Mouse (Mus musculus): ENCODE data around the gene Isoc2a. TPM values are rescaled to one million over a fixed set of nuclear protein-coding genes. Genes with fewer than 3 reads are reported as not detected.

The Isoc2a gene
- polyA plus RNA-seq, 1 experiment from 2014 or later = 0.92 TPM

DNA sequence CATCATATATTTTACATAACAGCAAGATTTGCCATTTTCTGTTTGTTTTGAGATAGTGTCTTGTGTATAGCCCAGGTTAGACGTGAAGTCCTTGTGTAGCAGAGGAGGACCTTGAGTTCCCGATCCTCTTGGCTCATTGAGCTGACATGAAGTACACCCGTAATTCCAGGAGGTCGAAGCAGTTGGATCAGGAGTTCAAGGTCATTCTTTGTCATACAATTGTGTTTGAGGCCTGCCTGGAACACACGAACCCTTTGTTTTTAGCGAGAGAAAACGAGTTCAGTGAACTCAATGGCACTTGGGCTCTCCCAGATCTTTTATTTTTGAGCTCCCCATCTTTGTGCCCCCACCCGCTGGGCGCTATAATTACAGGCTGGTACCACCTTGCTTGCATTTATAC lies 25.5 kb downstream of the Isoc2a start:
- Histone ChIP-seq H3K9me3 (ENCODE audit: control insufficient read depth, low read length) (no peaks in the 10 kb centered on the region), H3K4me3 (replicated peaks; ENCODE audit: low read length) (no peak overlapping the region), H3K36me3 (ENCODE audit: control insufficient read depth, insufficient read depth) (no peaks in the 10 kb centered on the region), H3K27ac (ENCODE audit: low read length) (no peak overlapping the region), H3K4me1 (replicated peaks; ENCODE audit: control insufficient read depth, insufficient read depth, low read length) (peaks cover 14% of the 10 kb centered on the region), H3K4me2 (ENCODE audit: low read length) (no peak overlapping the region), H3K9ac (replicated peaks; ENCODE audit: low read depth, low read length) (no peak overlapping the region), H3K27me3 (replicated peaks; ENCODE audit: control insufficient read depth, insufficient read depth, low read length) (no peaks in the 10 kb centered on the region)
- no peak for ATAC-seq
- WGBS = 54% methylated on average over 9 of the region's 9 CpGs

DNA sequence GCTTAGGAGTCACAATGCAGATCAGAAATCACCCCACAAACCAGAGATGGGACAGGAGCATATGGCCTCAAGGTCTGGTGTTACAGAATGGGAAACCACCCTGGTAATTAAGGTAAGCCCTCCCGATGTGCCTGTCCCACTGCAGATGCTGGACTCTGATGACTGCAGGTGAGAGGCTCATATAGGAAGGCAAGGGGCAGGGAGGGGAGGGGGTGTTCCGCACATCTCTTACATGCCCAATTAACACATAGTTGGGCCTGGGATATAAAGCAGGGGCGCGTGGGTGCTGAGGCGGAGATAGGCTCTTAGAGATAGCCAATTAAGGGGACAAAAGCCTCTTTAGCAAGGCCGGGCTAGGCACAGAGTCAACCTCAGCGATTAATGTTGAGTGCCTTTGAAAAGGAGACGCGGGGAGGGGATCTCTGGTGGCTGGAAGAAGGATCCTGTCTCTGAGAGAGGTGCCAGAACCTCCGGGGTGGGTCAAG lies 29.6 kb downstream of the Isoc2a start, which contains the start of gene Gm36210:
Gene Gm36210, minus strand, starts transcription at position 51 of the 485 bp plus-strand sequence.
- H3K4me2 ChIP-seq (ENCODE audit: low read length) = no peak within 1 kb of the TSS
- no peak within 1 kb of the TSS for H3K9ac ChIP-seq (replicated peaks; ENCODE audit: low read depth, low read length)
- no peak within 1 kb of the TSS for H3K4me3 ChIP-seq (replicated peaks; ENCODE audit: low read length)
- H3K36me3 ChIP-seq (ENCODE audit: control insufficient read depth, insufficient read depth) = no peaks in the 10 kb centered on the region
- no peak within 1 kb of the TSS for H3K27ac ChIP-seq (ENCODE audit: low read length)
- H3K27me3 ChIP-seq (replicated peaks; ENCODE audit: control insufficient read depth, insufficient read depth, low read length) = no peaks in the 10 kb centered on the region
- WGBS = 9% methylated on average over 10 of the region's 10 CpGs
- H3K4me1 ChIP-seq (replicated peaks; ENCODE audit: control insufficient read depth, insufficient read depth, low read length) = 0 out of 2 replicates have a peak, but pooled peaks cover 4% of the 10 kb centered on the region
- H3K9me3 ChIP-seq (ENCODE audit: control insufficient read depth, low read length) = no peaks in the 10 kb centered on the region
- no peak for ATAC-seq

DNA sequence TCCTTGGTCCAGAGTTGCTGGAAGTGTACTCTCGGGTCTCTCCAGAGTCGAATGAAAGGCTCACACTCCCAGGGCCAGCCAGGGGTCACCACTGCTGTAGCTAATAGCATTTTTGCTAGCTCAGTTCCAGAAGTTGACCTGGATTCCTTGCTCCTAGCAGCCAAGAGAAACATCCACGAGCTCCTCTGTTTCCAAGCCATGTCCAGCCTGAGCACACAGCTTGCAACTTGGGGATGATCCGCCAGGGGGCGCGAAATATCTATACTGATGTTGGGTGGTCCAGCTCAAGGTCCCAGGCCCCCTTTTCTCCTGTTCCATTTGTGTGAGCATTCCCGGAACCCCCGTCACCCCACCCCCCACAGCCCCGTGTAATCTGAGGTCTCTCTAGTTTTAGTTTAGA lies 34.6 kb downstream of the Isoc2a start:
- no peak overlapping the region for H3K27ac ChIP-seq (ENCODE audit: low read length)
- H3K4me2 ChIP-seq (ENCODE audit: low read length) = no peak overlapping the region
- H3K4me3 ChIP-seq (replicated peaks; ENCODE audit: low read length) = no peak overlapping the region
- H3K4me1 ChIP-seq (replicated peaks; ENCODE audit: control insufficient read depth, insufficient read depth, low read length) = peaks cover 12% of the 10 kb centered on the region
- no peak overlapping the region for H3K9ac ChIP-seq (replicated peaks; ENCODE audit: low read depth, low read length)
- no peak for ATAC-seq
- no peaks in the 10 kb centered on the region for H3K27me3 ChIP-seq (replicated peaks; ENCODE audit: control insufficient read depth, insufficient read depth, low read length)
- H3K36me3 ChIP-seq (ENCODE audit: control insufficient read depth, insufficient read depth) = no peaks in the 10 kb centered on the region
- WGBS = 34% methylated on average over 9 of the region's 9 CpGs
- no peaks in the 10 kb centered on the region for H3K9me3 ChIP-seq (ENCODE audit: control insufficient read depth, low read length)

DNA sequence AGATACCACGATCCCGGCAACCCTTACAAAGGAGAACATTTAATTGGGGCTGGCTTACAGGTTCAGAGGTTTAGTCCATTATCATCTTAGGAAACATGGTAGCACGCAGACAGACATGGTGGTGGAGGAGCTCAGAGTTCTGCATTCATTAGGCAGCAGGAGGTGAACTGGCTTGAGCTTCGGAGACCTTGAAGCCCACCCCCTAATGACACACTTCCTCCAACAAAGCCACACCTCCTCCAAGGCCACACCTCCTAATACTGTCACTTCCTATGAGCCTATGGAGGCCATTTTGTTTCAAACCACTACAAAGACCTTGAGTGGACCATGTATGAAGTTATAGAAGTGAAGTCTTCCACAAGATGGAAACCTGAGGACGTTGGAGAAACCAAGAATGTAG lies 35.3 kb downstream of the Isoc2a start:
- no peaks in the 10 kb centered on the region for H3K27me3 ChIP-seq (replicated peaks; ENCODE audit: control insufficient read depth, insufficient read depth, low read length)
- H3K9ac ChIP-seq (replicated peaks; ENCODE audit: low read depth, low read length) = no peak overlapping the region
- H3K27ac ChIP-seq (ENCODE audit: low read length) = no peak overlapping the region
- H3K4me1 ChIP-seq (replicated peaks; ENCODE audit: control insufficient read depth, insufficient read depth, low read length) = peaks cover 17% of the 10 kb centered on the region
- no peaks in the 10 kb centered on the region for H3K36me3 ChIP-seq (ENCODE audit: control insufficient read depth, insufficient read depth)
- H3K4me2 ChIP-seq (ENCODE audit: low read length) = no peak overlapping the region
- 63% methylated on average over 5 of the region's 5 CpGs for WGBS
- ATAC-seq = no peak
- H3K4me3 ChIP-seq (replicated peaks; ENCODE audit: low read length) = no peak overlapping the region
- no peaks in the 10 kb centered on the region for H3K9me3 ChIP-seq (ENCODE audit: control insufficient read depth, low read length)

DNA sequence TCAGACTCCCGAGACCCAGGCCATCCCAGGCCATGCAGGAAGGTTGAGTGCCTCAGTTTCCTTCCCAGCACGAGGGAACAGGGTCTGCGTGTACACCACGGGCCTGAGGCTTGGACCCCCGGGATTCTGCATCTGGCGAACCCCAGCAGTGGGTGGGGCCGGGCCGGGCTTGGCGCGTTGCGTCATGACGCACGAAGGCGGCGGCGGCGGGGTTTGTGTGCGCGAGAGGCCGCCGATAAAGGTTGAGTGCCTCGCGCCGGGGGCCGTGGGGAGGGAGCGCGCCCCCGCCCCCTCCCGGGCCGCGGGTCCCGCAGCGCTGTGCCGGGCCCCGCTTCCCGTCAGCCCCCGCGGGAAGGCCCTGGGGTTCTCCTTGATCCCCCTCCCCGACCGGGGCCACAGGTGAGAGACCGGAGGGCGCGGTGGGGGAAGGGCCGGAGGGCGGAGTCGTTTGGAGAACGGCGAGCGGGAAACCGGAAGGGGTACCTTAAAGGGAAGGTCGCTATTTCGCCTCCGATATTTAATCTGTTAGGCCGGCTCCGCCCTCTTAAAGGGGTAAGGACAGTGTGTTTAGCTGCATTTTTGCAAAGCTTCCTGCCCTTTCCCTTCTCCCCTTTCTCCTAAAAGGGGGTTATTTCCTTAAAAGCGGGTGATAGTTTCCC lies 38.2 kb downstream of the Isoc2a start, which contains the start of gene Zfp628:
Gene Zfp628, plus strand, starts transcription at position 211 of the 659 bp plus-strand sequence.
- peaks cover 10% of the 10 kb centered on the region for H3K36me3 ChIP-seq (ENCODE audit: control insufficient read depth, insufficient read depth)
- H3K4me2 ChIP-seq (ENCODE audit: low read length) = peak within 1 kb of the TSS; percentile 80
- peak within 1 kb of the TSS; percentile 72 for H3K4me3 ChIP-seq (replicated peaks; ENCODE audit: low read length)
- no peaks in the 10 kb centered on the region for H3K9me3 ChIP-seq (ENCODE audit: control insufficient read depth, low read length)
- peak; percentile 91 for ATAC-seq
- peak within 1 kb of the TSS; percentile 90 for H3K9ac ChIP-seq (replicated peaks; ENCODE audit: low read depth, low read length)
- peaks cover 17% of the 10 kb centered on the region for H3K4me1 ChIP-seq (replicated peaks; ENCODE audit: control insufficient read depth, insufficient read depth, low read length)
- H3K27me3 ChIP-seq (replicated peaks; ENCODE audit: control insufficient read depth, insufficient read depth, low read length) = no peaks in the 10 kb centered on the region
- WGBS = under 1% methylated on average over 55 of the region's 56 CpGs
- peak within 1 kb of the TSS; percentile 97 for H3K27ac ChIP-seq (ENCODE audit: low read length)

DNA sequence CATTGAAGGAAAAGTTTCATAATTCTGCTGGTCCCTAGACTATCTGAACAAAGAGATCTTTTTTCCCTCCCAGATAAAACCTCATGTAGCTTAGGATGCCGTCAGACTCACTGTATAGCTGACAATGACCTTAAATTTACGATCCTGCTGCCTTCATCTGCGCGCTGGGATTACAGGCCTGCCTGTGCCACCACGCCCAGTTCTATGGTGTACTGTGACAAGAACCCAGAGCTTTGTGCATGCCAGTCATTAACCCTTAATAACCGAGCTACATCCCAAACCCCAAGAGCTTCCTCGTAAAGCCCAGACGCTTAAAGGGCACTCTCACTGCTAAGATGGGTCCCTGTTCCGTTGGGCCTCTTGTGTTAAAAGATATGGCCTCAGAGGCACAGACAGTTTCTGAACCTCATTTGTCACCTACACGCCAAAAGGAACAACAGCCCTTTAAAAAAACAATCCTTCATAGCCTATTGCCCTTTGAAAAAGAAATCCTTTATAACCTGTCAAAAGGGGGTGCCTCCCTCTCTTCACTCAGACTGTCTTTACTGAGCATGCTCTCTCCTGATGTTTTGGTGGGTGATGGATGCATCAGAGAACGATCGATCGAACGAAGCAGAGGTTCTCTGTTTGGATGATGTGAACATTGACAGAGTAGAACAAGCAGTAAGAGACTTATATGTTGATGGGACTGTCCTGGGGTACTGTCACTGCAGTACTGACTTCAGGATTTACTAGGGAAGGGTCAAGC lies 38.9 kb downstream of the Isoc2a start:
- Histone ChIP-seq H3K27me3 (replicated peaks; ENCODE audit: control insufficient read depth, insufficient read depth, low read length) (no peaks in the 10 kb centered on the region), H3K9me3 (ENCODE audit: control insufficient read depth, low read length) (no peaks in the 10 kb centered on the region), H3K9ac (replicated peaks; ENCODE audit: low read depth, low read length) (peak overlapping the region; percentile 90), H3K27ac (ENCODE audit: low read length) (peak overlapping the region; percentile 97), H3K4me2 (ENCODE audit: low read length) (peak overlapping the region; percentile 80), H3K36me3 (ENCODE audit: control insufficient read depth, insufficient read depth) (peaks cover 17% of the 10 kb centered on the region), H3K4me1 (replicated peaks; ENCODE audit: control insufficient read depth, insufficient read depth, low read length) (peaks cover 17% of the 10 kb centered on the region), H3K4me3 (replicated peaks; ENCODE audit: low read length) (peak overlapping the region; percentile 72)
- ATAC-seq = peak; percentile 60
- 14% methylated on average over 14 of the region's 14 CpGs for WGBS

DNA sequence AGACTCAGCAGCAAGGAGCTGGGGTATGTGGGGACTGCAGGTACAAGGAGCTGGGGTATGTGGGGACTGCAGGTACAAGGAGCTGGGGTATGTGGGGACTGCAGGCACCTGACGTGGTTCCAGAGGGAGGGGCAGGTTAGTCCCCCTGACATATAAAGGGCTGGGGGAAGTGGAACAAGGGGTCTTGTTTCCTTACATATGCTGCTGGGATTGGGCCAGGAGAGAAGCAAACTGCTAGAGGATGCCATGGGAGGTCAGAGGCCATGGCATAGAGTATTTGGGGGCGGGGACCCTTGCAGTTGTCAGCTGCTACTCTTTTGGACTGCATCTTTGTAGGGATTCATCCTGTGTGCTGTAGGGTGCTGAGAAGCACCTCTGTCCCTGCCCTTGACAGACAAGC lies 40.5 kb downstream of the Isoc2a start:
- H3K27me3 ChIP-seq (replicated peaks; ENCODE audit: control insufficient read depth, insufficient read depth, low read length) = no peaks in the 10 kb centered on the region
- H3K4me2 ChIP-seq (ENCODE audit: low read length) = no peak overlapping the region
- 85% methylated on average over 2 of the region's 2 CpGs for WGBS
- no peak for ATAC-seq
- no peak overlapping the region for H3K9ac ChIP-seq (replicated peaks; ENCODE audit: low read depth, low read length)
- peaks cover 29% of the 10 kb centered on the region for H3K4me1 ChIP-seq (replicated peaks; ENCODE audit: control insufficient read depth, insufficient read depth, low read length)
- peaks cover 19% of the 10 kb centered on the region for H3K36me3 ChIP-seq (ENCODE audit: control insufficient read depth, insufficient read depth)
- no peaks in the 10 kb centered on the region for H3K9me3 ChIP-seq (ENCODE audit: control insufficient read depth, low read length)
- no peak overlapping the region for H3K4me3 ChIP-seq (replicated peaks; ENCODE audit: low read length)
- H3K27ac ChIP-seq (ENCODE audit: low read length) = no peak overlapping the region

DNA sequence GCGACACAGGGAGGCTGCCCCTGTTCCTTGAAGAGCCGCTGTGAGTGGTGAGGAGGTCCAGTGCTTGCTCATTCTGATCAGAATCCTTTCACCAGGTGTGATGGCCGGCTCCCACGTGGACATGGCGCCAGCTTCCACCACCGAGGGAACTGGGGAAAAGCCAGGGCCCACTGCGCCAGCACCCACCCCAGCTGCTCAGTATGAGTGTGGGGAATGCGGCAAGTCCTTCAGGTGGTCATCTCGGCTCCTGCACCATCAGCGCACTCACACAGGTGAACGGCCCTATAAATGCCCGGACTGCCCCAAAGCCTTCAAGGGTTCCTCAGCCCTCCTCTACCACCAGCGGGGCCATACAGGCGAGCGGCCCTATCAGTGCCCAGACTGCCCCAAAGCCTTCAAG lies 41.7 kb downstream of the Isoc2a start:
- H3K36me3 ChIP-seq (ENCODE audit: control insufficient read depth, insufficient read depth) = peaks cover 19% of the 10 kb centered on the region
- H3K9me3 ChIP-seq (ENCODE audit: control insufficient read depth, low read length) = no peaks in the 10 kb centered on the region
- H3K4me3 ChIP-seq (replicated peaks; ENCODE audit: low read length) = no peak overlapping the region
- no peaks in the 10 kb centered on the region for H3K27me3 ChIP-seq (replicated peaks; ENCODE audit: control insufficient read depth, insufficient read depth, low read length)
- WGBS = 92% methylated on average over 15 of the region's 15 CpGs
- H3K4me2 ChIP-seq (ENCODE audit: low read length) = no peak overlapping the region
- H3K9ac ChIP-seq (replicated peaks; ENCODE audit: low read depth, low read length) = no peak overlapping the region
- H3K4me1 ChIP-seq (replicated peaks; ENCODE audit: control insufficient read depth, insufficient read depth, low read length) = peaks cover 41% of the 10 kb centered on the region
- ATAC-seq = no peak
- H3K27ac ChIP-seq (ENCODE audit: low read length) = no peak overlapping the region

DNA sequence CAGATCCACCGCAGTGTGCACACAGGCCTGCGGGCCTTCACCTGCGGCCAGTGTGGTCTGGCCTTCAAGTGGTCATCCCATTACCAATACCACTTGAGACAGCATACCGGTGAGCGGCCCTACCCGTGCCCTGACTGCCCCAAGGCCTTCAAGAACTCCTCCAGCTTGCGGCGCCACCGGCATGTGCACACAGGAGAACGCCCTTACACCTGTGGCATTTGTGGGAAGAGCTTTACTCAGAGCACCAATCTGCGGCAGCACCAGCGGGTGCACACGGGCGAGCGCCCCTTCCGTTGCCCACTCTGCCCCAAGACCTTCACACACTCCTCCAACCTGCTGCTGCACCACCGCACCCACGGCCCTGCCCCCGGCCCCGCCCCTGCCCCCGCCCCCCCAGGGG lies 42.1 kb downstream of the Isoc2a start:
- H3K27ac ChIP-seq (ENCODE audit: low read length) = no peak overlapping the region
- H3K9me3 ChIP-seq (ENCODE audit: control insufficient read depth, low read length) = no peaks in the 10 kb centered on the region
- peaks cover 19% of the 10 kb centered on the region for H3K36me3 ChIP-seq (ENCODE audit: control insufficient read depth, insufficient read depth)
- peaks cover 45% of the 10 kb centered on the region for H3K4me1 ChIP-seq (replicated peaks; ENCODE audit: control insufficient read depth, insufficient read depth, low read length)
- H3K27me3 ChIP-seq (replicated peaks; ENCODE audit: control insufficient read depth, insufficient read depth, low read length) = no peaks in the 10 kb centered on the region
- 89% methylated on average over 21 of the region's 21 CpGs for WGBS
- no peak overlapping the region for H3K4me3 ChIP-seq (replicated peaks; ENCODE audit: low read length)
- no peak overlapping the region for H3K9ac ChIP-seq (replicated peaks; ENCODE audit: low read depth, low read length)
- H3K4me2 ChIP-seq (ENCODE audit: low read length) = no peak overlapping the region
- ATAC-seq = no peak
